Mouse (Mus musculus) CH12.LX (cell line): ENCODE measurements at regions not wholly inside any gene's neighbourhood (a gene's known extent, or its start where the extent isn't known, plus 50 kb on each side); places are given as distances from the start of the nearest gene placed in this dataset.

Experiments used
- BHLHE40 ChIP-seq: IDR thresholded peaks from 2 replicates; pipeline ENCODE4 v1.6.1; 2011; ENCODE audit warnings: mild to moderate bottlenecking, low read depth, low read length, improper control_type of control experiment
- CTCF ChIP-seq, 2 experiments: IDR thresholded peaks in 1 of 2; conservative IDR thresholded peaks in 1 of 2; 2 replicates each; pipeline ENCODE4 v1.5.1; 2011 to 2012; ENCODE audit warnings: low read depth in 2 of 2, low read length in 2 of 2, improper control_type of control experiment in 1 of 2, inconsistent platforms in 1 of 2, mild to moderate bottlenecking in 1 of 2, moderate library complexity in 1 of 2
- ELF1 ChIP-seq: IDR thresholded peaks from 2 replicates; pipeline ENCODE4 v1.6.1; 2014; ENCODE audit warnings: low read depth, mild to moderate bottlenecking, inconsistent platforms, low read length, improper control_type of control experiment
- EP300 ChIP-seq: IDR thresholded peaks from 2 replicates; pipeline ENCODE4 v1.6.1; 2011; ENCODE audit warnings: low read length, improper control_type of control experiment
- JUND ChIP-seq: conservative IDR thresholded peaks from 2 replicates; pipeline ENCODE4 v1.6.1; 2011; ENCODE audit warnings: low read depth, low read length, improper control_type of control experiment
- POLR2A ChIP-seq: IDR thresholded peaks from 2 replicates; pipeline ENCODE4 v1.6.1; 2011; ENCODE audit warnings: low read depth, mild to moderate bottlenecking, improper control_type of control experiment, low read length
- POLR2AphosphoS2 ChIP-seq: IDR thresholded peaks from 2 replicates; pipeline ENCODE4 v1.6.1; 2011; ENCODE audit warnings: low read depth, low read length, improper control_type of control experiment
- RAD21 ChIP-seq: IDR thresholded peaks from 2 replicates; pipeline ENCODE4 v1.6.1; 2011; ENCODE audit warnings: low read depth, mild to moderate bottlenecking, low read length, improper control_type of control experiment, moderate library complexity
- RCOR1 ChIP-seq: conservative IDR thresholded peaks from 2 replicates; pipeline ENCODE4 v1.6.1; 2012; ENCODE audit warnings: low read depth, mild to moderate bottlenecking, inconsistent platforms, low read length, improper control_type of control experiment
- SIN3A ChIP-seq: IDR thresholded peaks from 2 replicates; pipeline ENCODE4 v1.6.1; 2012; ENCODE audit warnings: low read length, improper control_type of control experiment, inconsistent platforms
- UBTF ChIP-seq: IDR thresholded peaks from 2 replicates; pipeline ENCODE4 v1.6.1; 2012; ENCODE audit warnings: low read depth, mild to moderate bottlenecking, inconsistent platforms, low read length, improper control_type of control experiment, moderate library complexity
- ZKSCAN1 ChIP-seq: IDR thresholded peaks from 2 replicates; pipeline ENCODE4 v1.6.1; 2012; ENCODE audit warnings: low read depth, inconsistent platforms, low read length, improper control_type of control experiment, borderline replicate concordance

DNA sequence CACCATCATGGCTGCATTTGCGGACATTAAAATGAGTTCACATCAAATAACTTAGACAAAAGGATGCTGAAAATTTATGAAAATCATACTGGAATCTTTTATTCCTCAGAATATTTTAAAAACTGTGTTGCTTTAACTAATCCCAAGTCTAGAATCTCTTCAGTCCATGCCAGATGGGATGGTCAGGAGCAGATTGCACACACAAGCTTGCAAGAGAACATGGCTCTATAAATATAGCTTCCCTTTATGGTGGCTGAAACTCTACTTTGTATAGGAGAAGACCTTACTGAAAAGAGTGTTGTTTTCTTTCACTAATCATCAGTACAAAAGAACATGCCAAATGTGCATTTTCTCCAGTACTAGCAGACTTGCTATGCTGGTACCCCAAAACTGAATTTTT is 570.9 kb upstream of the Cnksr2 start:
- TF ChIP-seq POLR2AphosphoS2 (no peak), SIN3A (no peak), EP300 (no peak), POLR2A (no peak), CTCF (conservative IDR thresholded peaks at IDR 0.05 in 1 of 2, IDR thresholded peaks at IDR 0.05 in 1 of 2; ENCODE audit: low read depth in 2 of 2, low read length in 2 of 2) (no peak), RAD21 (no peak), BHLHE40 (no peak), JUND (no peak), ZKSCAN1 (no peak), RCOR1 (no peak), ELF1 (no peak), UBTF (no peak)
